Mouse (Mus musculus) right cerebral cortex, postnatal 36 days (tissue): ENCODE measurements at regions not wholly inside any gene's neighbourhood (a gene's known extent, or its start where the extent isn't known, plus 50 kb on each side); places are given as distances from the start of the nearest gene placed in this dataset.

Source experiments
- DNase-seq, 2 experiments: peaks; one replicate each; pipeline ENCODE4 v3.0.0; 2022; ENCODE audit warnings: low spot score in 2 of 2, mixed read lengths in 1 of 2

GRCm38 (mm10) chr5:133113183-133113582, 570.0 kb upstream of the Auts2 start:
- no peak for DNase-seq

- DNase-seq, result no peak
Observed at GRCm38 (mm10) chr5:133106691-133107354, 563.7 kb upstream of the Auts2 start.

GRCm38 (mm10) chr5:133096340-133096739, 553.2 kb upstream of the Auts2 start:
- no peak for DNase-seq

GRCm38 (mm10) chr5:133084859-133085258, 541.7 kb upstream of the Auts2 start:
- no peak for DNase-seq

- no peak for DNase-seq
Observed at GRCm38 (mm10) chr5:133080751-133081150, 537.6 kb upstream of the Auts2 start.

GRCm38 (mm10) chr5:133078916-133079315, 535.8 kb upstream of the Auts2 start:
- DNase-seq, result no peak

- no peak for DNase-seq
Observed at GRCm38 (mm10) chr5:133078390-133078789, 535.2 kb upstream of the Auts2 start.

GRCm38 (mm10) chr5:133073317-133073716, 530.2 kb upstream of the Auts2 start:
- DNase-seq, result no peak

- no peak for DNase-seq
Observed at GRCm38 (mm10) chr5:133070141-133070540, 527.0 kb upstream of the Auts2 start.

GRCm38 (mm10) chr5:133062481-133062880, 519.3 kb upstream of the Auts2 start:
- DNase-seq, result peak; percentile 13 to 34

- no peak for DNase-seq
Observed at GRCm38 (mm10) chr5:133047456-133047855, 504.3 kb upstream of the Auts2 start.

GRCm38 (mm10) chr5:133045637-133046036, 502.5 kb upstream of the Auts2 start:
- DNase-seq, result no peak

- DNase-seq, result no peak
Observed at GRCm38 (mm10) chr5:133027590-133027989, 484.4 kb upstream of the Auts2 start.

- no peak for DNase-seq
Observed at GRCm38 (mm10) chr5:133025121-133025520, 482.0 kb upstream of the Auts2 start.

- DNase-seq, result no peak
Observed at GRCm38 (mm10) chr5:133020821-133021220, 477.7 kb upstream of the Auts2 start.

GRCm38 (mm10) chr5:133020116-133020515, 477.0 kb upstream of the Auts2 start:
- no peak for DNase-seq

GRCm38 (mm10) chr5:133010624-133011575, 467.8 kb upstream of the Auts2 start:
- DNase-seq, result peak; percentile 43 to 67

- no peak for DNase-seq
Observed at GRCm38 (mm10) chr5:132982866-132983265, 439.7 kb upstream of the Auts2 start.

- DNase-seq, result no peak
Observed at GRCm38 (mm10) chr5:132979013-132979412, 435.9 kb upstream of the Auts2 start.

GRCm38 (mm10) chr5:132975303-132975932, 432.3 kb upstream of the Auts2 start:
- peak in 1 of 2 experiments; percentile 16 for DNase-seq

GRCm38 (mm10) chr5:132974876-132975275, 431.7 kb upstream of the Auts2 start:
- no peak for DNase-seq

- no peak for DNase-seq
Observed at GRCm38 (mm10) chr5:132971046-132971445, 427.9 kb upstream of the Auts2 start.
